Mouse (Mus musculus): Measurements from ENCODE around the gene Tbpl2. TPM values are rescaled to one million over a fixed set of nuclear protein-coding genes. Genes with fewer than 3 reads are reported as not detected.

Gene Tbpl2
- total and polyA plus RNA-seq, 3 experiments, result not detected

DNA sequence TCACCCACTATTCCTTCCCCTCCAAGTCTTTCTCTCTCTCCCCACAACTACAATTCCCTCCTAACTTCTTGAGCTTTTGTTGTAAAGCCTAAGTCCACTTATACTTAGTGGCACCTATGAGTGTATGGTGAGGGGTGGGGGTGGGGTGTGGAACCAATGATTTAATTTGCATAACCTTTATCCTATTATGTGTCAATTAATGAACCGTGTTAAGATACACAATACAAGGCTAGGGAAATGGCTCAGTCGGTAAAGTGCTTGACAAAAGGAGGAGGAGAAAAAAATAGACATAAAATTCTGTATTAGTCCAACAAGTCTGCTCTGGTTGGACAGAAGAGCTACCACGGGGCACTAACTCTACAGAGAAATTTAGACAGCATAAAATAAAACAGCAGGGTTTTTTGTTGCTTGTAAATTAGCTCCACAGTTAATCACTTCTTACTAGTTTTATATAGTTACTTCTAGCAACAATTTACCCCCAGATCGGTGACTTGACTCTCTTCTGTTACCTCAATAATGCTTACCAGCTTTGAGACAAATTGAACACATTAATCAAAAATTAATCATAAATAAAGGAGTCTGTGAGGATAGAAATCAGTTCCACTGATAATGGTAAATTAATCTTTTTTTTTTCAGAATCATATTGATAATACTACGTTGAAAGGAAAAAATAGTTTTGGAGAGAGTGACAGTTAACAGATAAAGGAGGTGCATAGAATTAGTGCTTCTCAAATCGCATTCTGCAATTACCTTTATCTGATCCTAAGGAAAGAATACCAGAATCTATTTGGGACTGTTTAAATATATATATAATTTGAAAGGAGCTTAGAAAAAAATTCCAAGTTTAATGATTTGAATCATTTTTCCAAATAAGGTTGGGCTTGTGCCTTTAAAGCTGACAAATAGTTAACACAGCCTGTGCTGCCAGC is 48.6 kb downstream of the Tbpl2 start:
- no peaks in the 10 kb centered on the region; a peak in 2 of 4 replicates for H3K4me1 ChIP-seq (ENCODE audit: control insufficient read depth in 1 of 2, insufficient read depth in 2 of 2, low read length in 2 of 2)
- H3K4me3 ChIP-seq (ENCODE audit: control insufficient read depth in 1 of 2, insufficient read depth in 1 of 2, low read depth in 2 of 2, low read length in 2 of 2), result peak overlapping the region; percentile 65 to 77
- DNase-seq (ENCODE audit: low read depth, low spot score), result peak; percentile 11
- H3K36me3 ChIP-seq (ENCODE audit: control insufficient read depth in 1 of 2, insufficient read depth in 2 of 2, low read length in 2 of 2), result peaks cover 0 to 11% of the 10 kb centered on the region in 2 experiments; a peak in 2 of 4 replicates
- H3K27me3 ChIP-seq (ENCODE audit: control insufficient read depth in 1 of 2, insufficient read depth in 2 of 2, low read length in 2 of 2), result no peaks in the 10 kb centered on the region
- no peaks in the 10 kb centered on the region for H3K9me3 ChIP-seq (replicated peaks; ENCODE audit: insufficient read depth, low read length)
- TF ChIP-seq CHD1 (IDR thresholded peaks at IDR 0.05; ENCODE audit: low read depth, low read length) (0 out of 2 replicates have a peak, but pooled peaks have one; percentile 11), EP300 (IDR thresholded peaks at IDR 0.05; ENCODE audit: low read depth in 1 of 2, low read length in 2 of 2) (no peak)
- peak overlapping the region; percentile 65 for H3K9ac ChIP-seq (ENCODE audit: control insufficient read depth, low read depth, low read length, poor library complexity, severe bottlenecking)
- no peaks in the 10 kb centered on the region for H3K79me2 ChIP-seq (ENCODE audit: control insufficient read depth, insufficient read depth, low read length, poor library complexity)
- peak overlapping the region; percentile 68 for H3K27ac ChIP-seq (ENCODE audit: control insufficient read depth, low read depth, low read length)

DNA sequence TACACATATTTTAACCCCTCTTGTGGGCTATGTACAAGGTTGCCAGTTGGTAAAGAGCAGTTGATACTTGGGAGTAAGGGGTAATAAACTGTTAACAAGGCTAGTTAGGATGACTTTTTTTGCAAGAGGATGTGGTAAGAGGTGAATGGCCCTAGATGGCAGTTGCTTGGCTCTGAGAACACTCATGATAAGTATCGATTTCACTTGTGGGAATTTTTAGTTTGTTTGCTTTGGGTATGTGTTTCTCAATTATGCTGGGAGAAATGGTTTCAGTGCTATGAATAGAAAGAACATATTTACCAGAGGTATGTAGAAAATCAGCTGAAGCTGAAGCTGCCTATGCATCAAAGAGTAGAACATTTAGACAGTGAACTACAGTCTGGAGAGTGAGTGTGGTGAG is 53.5 kb downstream of the Tbpl2 start:
- Histone ChIP-seq H3K27me3 (ENCODE audit: control insufficient read depth in 1 of 2, insufficient read depth in 2 of 2, low read length in 2 of 2) (no peaks in the 10 kb centered on the region), H3K4me1 (ENCODE audit: control insufficient read depth in 1 of 2, insufficient read depth in 2 of 2, low read length in 2 of 2) (no peaks in the 10 kb centered on the region; a peak in 1 of 4 replicates), H3K4me3 (ENCODE audit: control insufficient read depth in 1 of 2, insufficient read depth in 1 of 2, low read depth in 2 of 2, low read length in 2 of 2) (no peak overlapping the region), H3K9me3 (replicated peaks; ENCODE audit: insufficient read depth, low read length) (no peaks in the 10 kb centered on the region), H3K27ac (ENCODE audit: control insufficient read depth, low read depth, low read length) (no peak overlapping the region), H3K36me3 (ENCODE audit: control insufficient read depth in 1 of 2, insufficient read depth in 2 of 2, low read length in 2 of 2) (peaks cover 0 to 11% of the 10 kb centered on the region in 2 experiments; a peak in 2 of 4 replicates), H3K9ac (ENCODE audit: control insufficient read depth, low read depth, low read length, poor library complexity, severe bottlenecking) (no peak overlapping the region), H3K79me2 (ENCODE audit: control insufficient read depth, insufficient read depth, low read length, poor library complexity) (no peaks in the 10 kb centered on the region)
- TF ChIP-seq ZMIZ1 (IDR thresholded peaks at IDR 0.05; ENCODE audit: low read depth, low read length) (no peak), NRF1 (IDR thresholded peaks at IDR 0.05; ENCODE audit: insufficient read depth, low read depth, low read length, poor library complexity, severe bottlenecking) (no peak), MYB (IDR thresholded peaks at IDR 0.05; ENCODE audit: low read depth, low read length) (no peak), MEF2A (IDR thresholded peaks at IDR 0.05; ENCODE audit: extremely low read depth, insufficient replicate concordance, low read depth, low read length, poor library complexity, severe bottlenecking) (no peak)
- DNase-seq (ENCODE audit: low read depth, low spot score), result no peak

DNA sequence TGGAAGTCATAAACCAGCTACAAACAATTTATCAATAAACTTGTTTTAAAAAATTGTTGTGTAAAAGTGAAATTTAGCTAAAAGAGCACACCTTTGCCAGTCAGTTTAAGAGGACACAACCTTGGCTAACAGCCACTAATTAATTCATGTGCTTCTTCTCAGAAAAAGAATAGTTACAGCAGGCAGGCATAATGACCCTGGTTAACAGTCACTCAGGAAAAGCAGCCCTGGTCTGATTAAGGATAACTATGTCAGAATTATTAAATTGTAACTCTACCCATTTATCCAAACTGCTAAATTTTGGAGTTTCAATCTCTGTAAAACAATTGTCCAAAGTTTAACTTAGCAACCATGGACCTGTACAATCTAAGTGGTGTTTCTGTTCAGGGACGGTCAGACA is 55.9 kb downstream of the Tbpl2 start:
- no peak overlapping the region for H3K27ac ChIP-seq (ENCODE audit: control insufficient read depth, low read depth, low read length)
- H3K27me3 ChIP-seq (ENCODE audit: control insufficient read depth in 1 of 2, insufficient read depth in 2 of 2, low read length in 2 of 2), result no peaks in the 10 kb centered on the region
- TF ChIP-seq ELF1 (IDR thresholded peaks at IDR 0.05; ENCODE audit: low read depth, low read length) (no peak), NRF1 (IDR thresholded peaks at IDR 0.05; ENCODE audit: insufficient read depth, low read depth, low read length, poor library complexity, severe bottlenecking) (no peak), ZNF384 (IDR thresholded peaks at IDR 0.05; ENCODE audit: low read depth, low read length) (no peak), BHLHE40 (IDR thresholded peaks at IDR 0.05; ENCODE audit: borderline replicate concordance, low read depth, low read length) (no peak), MYB (IDR thresholded peaks at IDR 0.05; ENCODE audit: low read depth, low read length) (no peak), SIN3A (IDR thresholded peaks at IDR 0.05; ENCODE audit: low read length) (no peak), MEF2A (IDR thresholded peaks at IDR 0.05; ENCODE audit: extremely low read depth, insufficient replicate concordance, low read depth, low read length, poor library complexity, severe bottlenecking) (no peak), NELFE (IDR thresholded peaks at IDR 0.05; ENCODE audit: low read depth, low read length) (no peak), KAT2A (conservative IDR thresholded peaks at IDR 0.05; ENCODE audit: low read depth, low read length) (no peak), MAZ (IDR thresholded peaks at IDR 0.05; ENCODE audit: low read depth, low read length) (no peak), HCFC1 (IDR thresholded peaks at IDR 0.05; ENCODE audit: low read depth, low read length) (no peak), RAD21 (IDR thresholded peaks at IDR 0.05; ENCODE audit: low read depth, low read length) (no peak), CHD1 (IDR thresholded peaks at IDR 0.05; ENCODE audit: low read depth, low read length) (no peak), EP300 (IDR thresholded peaks at IDR 0.05; ENCODE audit: low read depth in 1 of 2, low read length in 2 of 2) (no peak), POLR2AphosphoS5 (IDR thresholded peaks at IDR 0.05; ENCODE audit: borderline replicate concordance, low read depth, low read length) (no peak), MYC (IDR thresholded peaks at IDR 0.05; ENCODE audit: low read depth, low read length) (no peak), TAL1 (IDR thresholded peaks at IDR 0.05; ENCODE audit: low read length) (no peak)
- no peaks in the 10 kb centered on the region for H3K36me3 ChIP-seq (ENCODE audit: control insufficient read depth in 1 of 2, insufficient read depth in 2 of 2, low read length in 2 of 2)
- H3K9ac ChIP-seq (ENCODE audit: control insufficient read depth, low read depth, low read length, poor library complexity, severe bottlenecking), result no peak overlapping the region
- H3K79me2 ChIP-seq (ENCODE audit: control insufficient read depth, insufficient read depth, low read length, poor library complexity), result no peaks in the 10 kb centered on the region
- no peaks in the 10 kb centered on the region for H3K9me3 ChIP-seq (replicated peaks; ENCODE audit: insufficient read depth, low read length)
- H3K4me1 ChIP-seq (ENCODE audit: control insufficient read depth in 1 of 2, insufficient read depth in 2 of 2, low read length in 2 of 2), result no peaks in the 10 kb centered on the region
- no peak for DNase-seq (ENCODE audit: low read depth, low spot score)
- no peak overlapping the region for H3K4me3 ChIP-seq (ENCODE audit: control insufficient read depth in 1 of 2, insufficient read depth in 1 of 2, low read depth in 2 of 2, low read length in 2 of 2)
